Mouse (Mus musculus) A20 (cell line): ENCODE measurements around the gene Ptp4a2.

Source experiments
- DNase-seq: peaks from one replicate; pipeline ENCODE4 v3.0.0-alpha.2; 2011; ENCODE audit warnings: low read depth, low spot score

Gene Ptp4a2

GRCm38 (mm10) chr4:129797985-129798384 lies 13.0 kb upstream of the Ptp4a2 start:
- DNase-seq: no peak

DNA sequence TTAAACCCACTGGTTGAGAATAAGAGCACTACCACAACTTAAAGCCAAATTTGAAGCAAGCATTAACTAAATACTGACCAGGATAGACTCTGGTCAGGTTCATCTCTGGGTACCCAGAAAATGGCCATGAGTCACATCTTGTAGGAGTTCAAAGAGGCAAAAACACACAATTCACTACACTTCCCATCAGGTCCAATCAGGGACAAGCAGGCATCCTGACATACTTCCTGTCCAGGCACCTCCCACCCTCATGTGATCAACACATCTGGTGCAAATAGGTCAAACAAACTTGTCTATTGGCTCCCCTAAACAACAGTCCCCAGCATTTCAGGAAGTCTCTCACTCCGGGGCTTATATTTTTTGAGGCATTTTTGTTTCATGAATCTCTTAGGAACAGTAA lies 7.7 kb upstream of the Ptp4a2 start:
- DNase-seq: peak; percentile 88

DNA sequence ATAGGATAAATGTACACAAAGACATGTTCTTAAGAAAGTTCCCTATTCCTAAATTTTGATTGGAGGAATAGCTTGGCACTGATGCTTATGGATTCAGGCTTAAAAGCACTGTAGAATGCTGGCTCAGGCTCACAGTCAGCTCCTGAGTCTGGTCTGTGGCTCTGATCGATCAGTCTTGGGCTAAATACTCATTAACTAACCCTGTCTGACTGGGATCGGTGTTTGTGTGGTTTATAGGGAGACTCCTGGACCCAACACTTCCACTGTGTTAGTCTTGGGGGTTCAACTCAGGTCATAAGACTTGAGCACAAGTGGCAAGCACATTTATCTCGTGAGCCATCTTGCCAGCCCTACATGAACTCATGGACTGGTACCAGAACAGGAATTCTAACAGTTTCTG lies 6.0 kb upstream of the Ptp4a2 start:
- peak; percentile 14 for DNase-seq

DNA sequence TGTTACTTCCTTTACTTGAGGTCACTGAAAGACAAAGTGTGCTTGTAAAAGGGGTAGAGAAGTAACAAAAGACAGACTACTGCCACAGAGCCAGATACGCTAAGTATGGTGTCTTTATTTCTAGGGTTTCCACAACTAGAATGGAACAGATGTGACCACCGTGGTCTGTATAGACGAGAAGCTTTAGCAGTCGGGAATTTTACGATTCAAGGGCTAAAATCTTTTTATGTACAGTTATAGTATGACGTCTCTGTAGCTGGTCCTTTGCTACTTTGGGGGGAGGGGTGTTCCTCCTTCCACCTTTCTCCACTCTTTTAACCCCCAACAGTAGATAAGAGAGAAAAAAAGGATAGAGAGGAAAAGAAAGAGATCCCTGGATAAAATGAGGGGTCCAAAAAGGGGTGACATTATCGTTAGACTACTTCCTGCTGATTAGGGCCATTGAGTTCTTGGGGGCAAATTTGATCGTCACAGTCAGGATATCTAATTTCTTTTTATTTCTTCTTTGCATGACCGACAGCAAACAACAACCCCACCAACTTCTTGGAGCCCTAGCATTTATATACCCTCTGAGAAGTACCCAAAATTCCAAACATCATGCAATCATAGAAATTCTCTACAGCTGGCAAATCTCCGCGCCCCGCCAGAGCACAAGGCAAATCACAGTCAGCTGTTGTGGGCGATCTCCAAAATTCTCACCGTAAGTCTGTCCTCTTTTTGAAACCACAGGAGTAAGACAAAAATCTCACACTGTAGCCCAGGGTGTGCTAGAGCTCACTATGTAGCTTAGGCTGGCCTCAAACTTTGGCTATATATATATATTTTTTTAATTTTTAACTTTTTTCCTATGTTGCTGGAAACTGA lies 818 bp downstream of the Ptp4a2 start:
- DNase-seq: no peak

DNA sequence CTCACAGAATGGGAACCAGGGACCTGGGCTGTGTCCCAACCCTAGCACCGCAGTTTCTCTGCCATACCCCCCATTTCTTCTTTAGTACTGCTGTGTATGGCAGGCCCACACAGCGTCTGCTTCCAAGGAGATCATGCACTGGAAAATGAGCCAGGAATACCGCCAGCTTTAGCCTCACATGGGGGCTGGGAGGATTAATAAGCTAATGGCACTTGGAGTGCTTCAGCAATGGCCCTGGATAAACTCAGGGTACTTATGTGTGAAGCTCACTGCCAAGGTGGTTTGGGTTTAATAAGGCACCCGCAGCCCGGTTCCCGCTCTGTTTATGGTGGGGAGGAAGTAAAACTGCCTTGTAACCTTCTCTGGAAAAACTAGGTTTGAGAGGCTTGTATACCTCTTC lies 6.6 kb downstream of the Ptp4a2 start:
- DNase-seq: no peak

- DNase-seq: no peak
Observed at GRCm38 (mm10) chr4:129818506-129819195, 7.6 kb downstream of the Ptp4a2 start.

GRCm38 (mm10) chr4:129819712-129820336 lies 8.8 kb downstream of the Ptp4a2 start:
- peak; percentile 100 for DNase-seq

DNA sequence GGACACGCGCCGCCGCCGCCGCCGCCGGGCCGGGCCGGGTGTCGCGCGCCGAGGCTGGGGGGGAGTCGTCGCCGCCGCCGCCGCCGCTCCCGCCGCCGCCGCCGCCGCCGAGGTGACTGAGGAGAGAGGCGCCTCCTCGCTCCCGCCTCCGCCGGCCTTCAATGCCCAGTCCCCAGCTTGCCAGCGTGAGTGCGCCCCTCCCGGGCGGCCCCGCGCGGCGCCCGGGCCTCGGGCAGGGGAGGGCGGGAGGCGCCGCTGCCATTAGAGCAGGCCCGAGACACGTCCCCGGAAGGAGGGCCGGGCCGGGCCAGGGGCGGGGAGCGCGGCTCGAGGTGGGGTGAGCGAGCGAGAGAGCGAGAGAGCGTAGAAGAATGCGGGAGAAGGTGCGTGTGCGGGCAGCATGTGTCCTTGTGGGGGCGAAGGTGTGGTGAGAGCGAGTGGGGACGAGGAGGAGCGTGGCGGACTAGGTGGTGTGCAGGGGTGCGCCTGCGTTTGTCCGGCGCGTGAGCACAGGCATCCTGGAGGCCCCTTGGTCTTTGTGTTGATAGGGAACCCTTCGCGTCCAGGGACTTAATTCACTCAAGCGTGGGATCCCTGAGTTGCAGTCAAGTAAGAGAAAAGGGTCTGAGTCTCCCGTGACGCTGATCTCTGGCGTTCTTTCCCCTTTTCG lies 9.5 kb downstream of the Ptp4a2 start:
- DNase-seq: peak; percentile 88

DNA sequence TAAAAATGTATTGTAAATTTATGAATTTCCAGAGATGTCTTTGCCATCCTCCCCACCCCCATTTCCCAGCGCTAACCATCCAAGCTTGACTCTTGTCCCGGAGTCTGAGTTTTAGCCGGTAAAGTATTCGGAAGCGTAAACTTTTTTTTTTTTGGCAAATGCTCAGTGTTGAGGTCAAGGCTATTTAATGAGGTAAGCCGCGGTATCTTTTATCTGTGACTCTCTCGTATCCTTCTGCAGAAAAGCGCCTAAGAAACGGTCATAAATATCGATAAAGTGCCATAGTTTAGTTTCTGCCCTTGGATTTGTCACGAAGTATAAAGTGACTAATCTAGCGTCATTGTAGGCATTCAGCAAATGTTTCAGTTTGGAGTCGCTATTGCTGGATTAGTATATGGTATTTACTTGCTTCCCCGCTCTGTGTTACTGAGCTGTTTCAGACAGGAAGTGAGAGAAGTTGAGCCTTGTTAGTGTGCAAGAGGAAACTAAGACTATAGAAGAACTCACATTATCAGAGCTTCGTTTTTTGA lies 10.1 kb downstream of the Ptp4a2 start:
- DNase-seq: peak; percentile 84

GRCm38 (mm10) chr4:129822324-129822723 lies 11.3 kb downstream of the Ptp4a2 start:
- DNase-seq: no peak

DNA sequence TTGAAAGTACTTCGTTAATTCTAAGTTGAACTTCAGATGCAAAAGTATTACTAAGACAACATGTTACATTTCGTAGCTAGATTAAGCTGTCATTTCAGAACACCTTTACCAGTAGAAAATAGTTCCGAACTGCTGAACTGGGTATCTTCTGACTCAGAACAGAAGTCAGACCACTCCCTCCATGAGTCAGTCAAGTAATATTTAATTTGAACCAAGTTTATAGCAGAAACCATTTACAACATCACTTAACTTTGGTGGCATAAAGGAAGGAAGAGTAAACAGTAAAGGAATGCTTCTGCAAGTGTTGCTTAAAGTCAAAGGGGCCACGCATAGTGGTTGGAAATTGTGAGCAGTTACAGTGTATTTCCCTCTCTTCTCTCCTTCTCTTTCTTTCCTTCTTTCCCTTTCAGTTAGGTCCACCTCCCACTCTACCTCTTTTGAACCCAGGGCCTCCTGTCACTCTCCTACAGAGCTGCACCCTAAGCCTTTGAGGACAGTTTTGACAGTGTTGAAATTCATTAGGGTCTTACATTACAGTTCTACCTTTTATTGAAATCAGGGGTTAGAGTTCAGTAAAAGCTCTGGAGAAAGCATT lies 12.3 kb downstream of the Ptp4a2 start:
- no peak for DNase-seq

GRCm38 (mm10) chr4:129827611-129828010 lies 16.6 kb downstream of the Ptp4a2 start:
- no peak for DNase-seq

GRCm38 (mm10) chr4:129828081-129828480 lies 17.1 kb downstream of the Ptp4a2 start:
- no peak for DNase-seq

DNA sequence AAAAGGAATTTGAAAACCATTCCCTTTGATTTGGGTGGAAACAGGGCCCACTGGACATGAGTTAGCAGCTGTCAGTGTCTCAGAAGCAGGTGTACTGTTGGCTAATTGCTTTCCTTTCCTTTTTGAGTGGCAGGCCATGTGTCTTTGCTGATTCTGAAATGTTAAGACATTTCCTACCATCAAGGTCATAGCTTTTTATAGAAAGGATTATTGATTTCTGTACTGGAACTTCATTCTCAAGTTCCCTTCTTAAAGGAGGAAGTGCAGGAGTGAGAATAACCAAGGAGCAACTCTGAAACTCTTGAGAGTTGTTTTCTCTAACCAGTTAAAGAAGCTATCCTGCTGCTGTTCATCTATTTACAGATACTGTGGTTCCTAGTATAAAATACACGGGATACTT lies 18.8 kb downstream of the Ptp4a2 start:
- peak; percentile 51 for DNase-seq

DNA sequence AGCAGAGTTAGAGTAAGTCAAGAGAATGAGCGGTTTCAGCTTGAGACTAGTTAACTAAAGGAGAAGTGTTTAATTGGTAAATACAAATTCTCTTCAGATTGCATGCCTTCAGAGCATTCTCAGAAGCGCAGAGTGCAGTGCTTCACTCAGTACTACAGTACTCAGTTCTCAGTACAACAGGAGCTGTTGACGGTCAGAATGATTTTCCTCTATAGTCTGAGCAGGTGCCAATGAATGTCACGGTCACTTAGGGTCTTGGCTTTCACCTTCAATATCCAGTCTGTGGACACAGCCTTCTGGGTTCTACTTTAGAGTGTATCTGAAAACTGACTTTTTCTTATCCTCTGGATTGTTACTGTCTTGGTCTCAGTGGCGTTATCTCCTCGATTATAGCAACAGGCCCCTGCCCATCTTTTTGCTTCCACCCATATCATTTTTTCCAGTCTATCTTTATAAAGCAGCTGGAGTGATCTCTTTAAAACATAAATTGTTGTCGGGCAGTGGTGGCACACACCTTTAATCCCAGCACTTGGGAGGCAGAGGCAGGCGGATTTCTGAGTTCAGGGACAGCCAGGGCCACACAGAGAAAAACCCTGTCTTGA lies 19.4 kb downstream of the Ptp4a2 start:
- peak; percentile 34 for DNase-seq

DNA sequence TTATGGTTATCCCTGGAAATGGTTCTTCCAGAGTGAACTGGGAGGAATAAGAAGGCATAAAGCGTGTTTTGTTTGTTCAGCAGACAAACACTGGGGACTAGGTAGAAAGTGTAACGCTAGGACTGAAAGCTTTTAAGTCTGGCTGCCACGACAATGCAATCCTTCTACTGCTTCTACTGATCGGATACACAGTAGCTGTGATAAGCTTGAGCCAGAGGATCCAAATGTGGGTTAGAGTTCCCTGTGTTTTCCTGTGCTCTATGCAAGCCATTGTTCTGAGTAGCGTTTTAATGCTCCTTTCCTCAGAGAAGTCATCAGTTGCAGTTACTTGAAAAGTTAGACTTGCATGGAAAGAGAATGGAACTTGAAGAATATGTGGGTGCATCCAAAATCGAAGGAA lies 23.6 kb downstream of the Ptp4a2 start:
- no peak for DNase-seq

GRCm38 (mm10) chr4:129835296-129835695 lies 24.3 kb downstream of the Ptp4a2 start:
- DNase-seq: no peak

- no peak for DNase-seq
Observed at GRCm38 (mm10) chr4:129839866-129840555, 29.0 kb downstream of the Ptp4a2 start.

GRCm38 (mm10) chr4:129846823-129847222 lies 35.8 kb downstream of the Ptp4a2 start:
- DNase-seq: no peak

DNA sequence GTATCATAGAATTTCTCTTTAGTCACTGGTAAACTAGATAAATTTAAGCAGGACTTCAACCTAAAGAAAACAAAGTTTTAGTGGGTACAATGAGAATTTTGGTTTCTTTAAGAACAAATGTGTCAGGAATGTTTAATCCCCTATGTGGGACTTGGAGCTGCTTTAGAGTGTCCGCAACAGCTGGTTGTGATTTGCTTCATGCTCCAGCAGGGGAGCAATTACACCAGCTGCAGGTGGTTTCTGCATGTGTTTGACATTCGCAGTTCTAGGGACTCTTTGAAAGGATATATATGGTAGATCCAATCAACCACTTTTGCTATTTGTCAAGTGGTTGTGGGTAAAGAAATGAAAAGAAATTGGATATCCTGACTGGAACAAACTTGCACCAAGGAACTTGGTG lies 39.5 kb downstream of the Ptp4a2 start:
- DNase-seq: no peak
